In the genomic region with DNA sequence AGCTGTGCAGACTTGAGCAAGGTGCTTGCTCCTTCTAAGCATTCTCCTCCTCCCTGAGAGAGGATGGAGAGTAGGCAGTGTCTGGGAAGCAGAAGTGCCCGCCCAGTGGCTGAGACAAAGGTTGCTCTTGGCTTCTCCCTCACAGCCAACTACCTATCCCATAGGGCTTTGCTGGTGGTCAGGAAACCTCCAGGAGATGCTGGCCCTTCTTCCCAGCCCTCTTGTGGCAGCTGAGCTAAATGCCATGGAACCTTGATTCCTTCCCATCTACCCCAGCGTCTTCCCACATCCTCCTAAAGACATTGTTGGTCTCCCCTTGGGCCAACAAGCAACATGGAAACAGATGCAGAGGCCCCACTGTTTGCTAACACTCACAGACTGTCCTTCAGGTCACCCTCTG, we compare ENCODE assay signal across 20 mouse cellular contexts. TPM values are rescaled to one million over a fixed set of nuclear protein-coding genes. Genes with fewer than 3 reads are reported as not detected.
DNase-seq lines count a peak whose midpoint lies in the region; ATAC-seq and TF ChIP-seq lines count a peak whose summit lies in the region.
"Had no signal": no experiment of that assay in that cellular context is flagged by ENCODE, and none has a peak within 500 bp of the region (broad histone marks: within the 10 kb centered on the region; RNA-seq: fewer than 3 reads in every experiment).

No protein-coding gene starts in this region.

- H3K4me1 ChIP-seq in cerebellum, adult 2 months (ENCODE audit: control insufficient read depth, insufficient read depth, low read length) = peaks cover 29% of the 10 kb centered on the region
- H3K4me1 ChIP-seq: heart, embryonic 15.5 days had no signal

- H3K27me3 ChIP-seq in cerebellum, adult 2 months (ENCODE audit: control insufficient read depth, insufficient read depth, low read length) = no peaks in the 10 kb centered on the region
- H3K27me3 ChIP-seq: heart, embryonic 15.5 days had no signal

- DNase-seq in cerebellum, adult 2 months = peak; percentile 41 to 50
- DNase-seq in cerebellum, postnatal 4 days (ENCODE audit: low spot score in 2 of 2) = no peak
- no peak for DNase-seq in layer of hippocampus, adult 2 months (ENCODE audit: low spot score in 2 of 2)
- DNase-seq in layer of hippocampus, postnatal 14 days (ENCODE audit: low spot score in 2 of 2) = no peak
- DNase-seq in ZHBTc4 (ENCODE audit: low read depth, low spot score) = peak; percentile 49
- peak; percentile 7 for DNase-seq in forelimb bud, embryonic 11.5 days (ENCODE audit: low read depth, low spot score)
- no peak for DNase-seq in ovary, postnatal 10 days (ENCODE audit: low spot score)
- DNase-seq: gastrocnemius, postnatal 36 days; kidney, postnatal 25 days; lung, postnatal 10 days; right cerebral cortex, postnatal 14 days; thymus, adult 2 months had no signal

- peak; percentile 42 for TF ChIP-seq CTCF in cerebellum, adult 2 months (IDR thresholded peaks at IDR 0.05; ENCODE audit: borderline replicate concordance, insufficient read depth, low read depth, low read length)
- TF ChIP-seq CTCF in layer of hippocampus, adult 2 months (conservative IDR thresholded peaks at IDR 0.05) = peak; percentile 46

- 49% methylated on average over 2 of the region's 2 CpGs for WGBS in cerebellum, adult 2 months

- H3K27ac ChIP-seq in cerebellum, adult 2 months (ENCODE audit: insufficient read depth, low read length) = peak overlapping the region; percentile 28; the same call in 1 of the 2 replicates
- no peak overlapping the region for H3K27ac ChIP-seq in layer of hippocampus, adult 2 months
- H3K27ac ChIP-seq: embryonic facial prominence, embryonic 10.5 days; heart, embryonic 15.5 days; limb, embryonic 15.5 days; midbrain, embryonic 13.5 days had no signal

- H3K4me3 ChIP-seq in cerebellum, adult 2 months (replicated peaks; ENCODE audit: insufficient read depth, low read depth, low read length) = no peak overlapping the region
- no peak overlapping the region for H3K4me3 ChIP-seq in layer of hippocampus, adult 2 months
- H3K4me3 ChIP-seq: embryonic facial prominence, embryonic 10.5 days; heart, embryonic 15.5 days; limb, embryonic 15.5 days; midbrain, embryonic 13.5 days had no signal

- no peak for TF ChIP-seq POLR2A in cerebellum, adult 2 months (IDR thresholded peaks at IDR 0.05; ENCODE audit: borderline replicate concordance, insufficient read depth, low read length)

- ATAC-seq in megakaryocyte, adult 5-6 weeks (ENCODE audit: poor library complexity, severe bottlenecking) = no peak
- ATAC-seq: inflammation-experienced regulatory T-cells, adult 6 months; midbrain, embryonic 13.5 days had no signal

RNA-seq across cellular contexts. Expression of a gene that starts 28.8 kb away (rescaled TPM):
- polyA plus RNA-seq in cerebellum, adult 2 months (2012; rRNA removed) = 0.15 and 0.41 TPM in 2 replicates
- not detected for total RNA-seq in layer of hippocampus, adult 2 months (2021)
- total RNA-seq in layer of hippocampus, postnatal 14 days (2021) = not detected
- not detected in 2 replicates for total RNA-seq in megakaryocyte, adult 5-6 weeks (2015)
- not detected in 2 replicates for total RNA-seq in megakaryocyte, adult 5-6 weeks (2017)
- total RNA-seq: ES-E14; gastrocnemius, postnatal 36 days had no signal
- polyA plus RNA-seq: embryonic facial prominence, embryonic 10.5 days; heart, embryonic 15.5 days; inflammation-experienced regulatory T-cells, adult 6 months; limb, embryonic 15.5 days; midbrain, embryonic 13.5 days; neural tube, embryonic 14.5 days; thymus, adult 2 months had no signal

Comparison
In these comparisons a context has a peak if more than half of its experiments do, and no peak if none do; other contexts are left out.
1. DNase-seq: peak in cerebellum, adult 2 months (2 of 2), ZHBTc4 (single experiment) and forelimb bud, embryonic 11.5 days (single experiment); none in cerebellum, postnatal 4 days (0 of 2), layer of hippocampus, adult 2 months (0 of 2), layer of hippocampus, postnatal 14 days (0 of 2) and ovary, postnatal 10 days (single experiment).